Mouse (Mus musculus) limb, embryonic 12.5 days (tissue): ENCODE results near the gene Dhx40. TPM values are rescaled to one million over a fixed set of nuclear protein-coding genes. Genes with fewer than 3 reads are reported as not detected.
"Not testable (repeated sequence)": the region's sequence is repeated elsewhere in the genome, so short reads cannot be mapped to it uniquely, and the experiment has no call there.

Experiments used
- ATAC-seq: fragments of 200-750 bp; cut with Nextera tagmentation; 2 replicates; pipeline ENCODE4 v1.8.0; 2017; ENCODE audit warnings: low read depth, moderate TSS enrichment; ENCODE audit not compliant: insufficient number of reproducible peaks, insufficient read depth, low FRiP score, low TSS enrichment
- H3K27ac ChIP-seq: fragments of 300-500 bp; sonication (generic); 2 replicates; pipeline ENCODE4 v1.5.1; 2016; ENCODE audit warnings: mild to moderate bottlenecking, moderate library complexity
- H3K27me3 ChIP-seq: fragments of 300-500 bp; sonication (generic); 2 replicates; pipeline ENCODE4 v1.6.1; 2016; ENCODE audit warnings: mild to moderate bottlenecking, moderate library complexity
- H3K36me3 ChIP-seq: fragments of 300-500 bp; sonication (generic); 2 replicates; pipeline ENCODE4 v1.6.1; 2016; ENCODE audit warnings: mild to moderate bottlenecking, moderate library complexity
- H3K4me1 ChIP-seq: fragments of 300-500 bp; sonication (generic); replicated peaks from 2 replicates; pipeline ENCODE4 v1.6.1; 2016
- H3K4me2 ChIP-seq: fragments of 300-500 bp; sonication (generic); 2 replicates; pipeline ENCODE4 v1.6.1; 2016; ENCODE audit warnings: mild to moderate bottlenecking, moderate library complexity
- H3K4me3 ChIP-seq: fragments of 300-500 bp; sonication (generic); replicated peaks from 2 replicates; pipeline ENCODE4 v1.5.1; 2016; ENCODE audit warnings: mild to moderate bottlenecking
- H3K9ac ChIP-seq: fragments of 300-500 bp; sonication (generic); replicated peaks from 2 replicates; pipeline ENCODE4 v1.6.1; 2016; ENCODE audit warnings: mild to moderate bottlenecking, moderate library complexity
- H3K9me3 ChIP-seq: fragments of 300-500 bp; sonication (generic); 2 replicates; pipeline ENCODE4 v1.6.1; 2016; ENCODE audit warnings: mild to moderate bottlenecking, moderate library complexity
- WGBS: fragments of 180-500 bp; shearing (Covaris S2); methylation state at CpG from one replicate; pipeline ENCODE4 v1.1.7; 2016; 5-methylcytosine and 5-hydroxymethylcytosine counted together
- polyA plus RNA-seq: library from polyadenylated mRNA; unstranded; fragments of >200 nt; fragmentation: Nextera tagmentation; extraction: Ambion mirVana; gene quantifications from 2 replicates; pipeline ENCODE4 v1.2.1, GENCODE M21; 2016

Dhx40 gene
- polyA plus RNA-seq, 1 experiment from 2014 or later: 36.4 TPM

- H3K4me1 ChIP-seq: peaks cover 11% of the 10 kb centered on the region; the same call in 1 of the 2 replicates
- H3K9me3 ChIP-seq: no peaks in the 10 kb centered on the region
- H3K4me3 ChIP-seq: no peak overlapping the region
- peaks cover 15% of the 10 kb centered on the region; the same call in 1 of the 2 replicates for H3K36me3 ChIP-seq
- H3K27ac ChIP-seq: no peak overlapping the region
- no peak overlapping the region for H3K9ac ChIP-seq
- no peak for ATAC-seq
- 93% methylated on average over 3 of the region's 3 CpGs for WGBS
- H3K27me3 ChIP-seq: no peaks in the 10 kb centered on the region
- H3K4me2 ChIP-seq: no peak overlapping the region
These were observed 57.6 kb downstream of the Dhx40 start for GRCm38 (mm10) chr11:86749776-86750423.

GRCm38 (mm10) chr11:86745634-86746404 lies 61.7 kb downstream of the Dhx40 start:
- H3K4me3 ChIP-seq: no peak overlapping the region
- H3K36me3 ChIP-seq: 0 out of 2 replicates have a peak, but pooled peaks cover under 1% of the 10 kb centered on the region
- H3K4me1 ChIP-seq: peaks cover 12% of the 10 kb centered on the region; the same call in 1 of the 2 replicates
- H3K27me3 ChIP-seq: no peaks in the 10 kb centered on the region
- H3K4me2 ChIP-seq: no peak overlapping the region
- no peaks in the 10 kb centered on the region for H3K9me3 ChIP-seq
- 77% methylated on average over 3 of the region's 3 CpGs for WGBS
- no peak for ATAC-seq
- no peak overlapping the region for H3K27ac ChIP-seq
- no peak overlapping the region for H3K9ac ChIP-seq

GRCm38 (mm10) chr11:86742605-86743004 lies 64.9 kb downstream of the Dhx40 start:
- Histone ChIP-seq H3K27me3 (no peaks in the 10 kb centered on the region), H3K27ac (no peak overlapping the region), H3K4me2 (no peak overlapping the region), H3K4me3 (no peak overlapping the region), H3K9ac (no peak overlapping the region), H3K4me1 (peaks cover 12% of the 10 kb centered on the region; the same call in 1 of the 2 replicates), H3K9me3 (no peaks in the 10 kb centered on the region), H3K36me3 (no peaks in the 10 kb centered on the region)
- ATAC-seq: no peak
- 93% methylated on average over 2 of the region's 2 CpGs for WGBS

- no peak for ATAC-seq
- no peaks in the 10 kb centered on the region for H3K27me3 ChIP-seq
- no peaks in the 10 kb centered on the region for H3K9me3 ChIP-seq
- H3K4me2 ChIP-seq: no peak overlapping the region
- no peak overlapping the region for H3K4me3 ChIP-seq
- no peak overlapping the region for H3K27ac ChIP-seq
- no peaks in the 10 kb centered on the region for H3K36me3 ChIP-seq
- peaks cover 12% of the 10 kb centered on the region; the same call in 1 of the 2 replicates for H3K4me1 ChIP-seq
- 96% methylated on average over 5 of the region's 5 CpGs for WGBS
- H3K9ac ChIP-seq: no peak overlapping the region
These were observed 66.0 kb downstream of the Dhx40 start for GRCm38 (mm10) chr11:86741505-86741904.

GRCm38 (mm10) chr11:86739470-86739869 lies 68.1 kb downstream of the Dhx40 start:
- H3K9me3 ChIP-seq: no peaks in the 10 kb centered on the region
- H3K4me2 ChIP-seq: no peak overlapping the region
- no peak for ATAC-seq
- WGBS: 91% methylated on average over 2 of the region's 2 CpGs
- no peak overlapping the region for H3K9ac ChIP-seq
- H3K4me1 ChIP-seq: 0 out of 2 replicates have a peak, but pooled peaks cover 3% of the 10 kb centered on the region
- H3K27ac ChIP-seq: no peak overlapping the region
- H3K27me3 ChIP-seq: no peaks in the 10 kb centered on the region
- no peak overlapping the region for H3K4me3 ChIP-seq
- H3K36me3 ChIP-seq: peaks cover 14% of the 10 kb centered on the region; the same call in 1 of the 2 replicates

DNA sequence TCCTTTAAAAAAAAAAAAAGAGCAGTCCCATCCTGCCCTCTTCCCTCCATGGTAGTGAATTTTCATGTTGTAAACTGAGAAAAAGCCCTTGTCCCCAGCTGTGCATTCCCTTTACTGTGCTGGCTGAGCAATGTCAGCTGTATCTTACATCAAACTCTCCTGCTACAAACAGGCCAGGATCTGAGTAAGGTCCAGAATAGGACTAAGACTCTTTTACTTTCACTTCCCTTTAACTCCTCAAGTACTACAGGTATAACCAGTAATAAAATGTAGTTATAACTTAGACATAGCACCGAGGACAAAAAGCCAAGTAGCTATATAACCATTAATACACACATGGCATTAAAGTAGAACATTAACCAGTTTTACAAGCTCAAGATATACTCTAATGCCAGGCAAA lies 68.6 kb downstream of the Dhx40 start:
- H3K4me2 ChIP-seq: no peak overlapping the region
- no peak for ATAC-seq
- no peak overlapping the region for H3K9ac ChIP-seq
- no peaks in the 10 kb centered on the region for H3K27me3 ChIP-seq
- H3K36me3 ChIP-seq: peaks cover 19% of the 10 kb centered on the region; the same call in 1 of the 2 replicates
- WGBS: 67% methylated on average over 1 of the region's 1 CpGs
- no peak overlapping the region for H3K4me3 ChIP-seq
- H3K4me1 ChIP-seq: 0 out of 2 replicates have a peak, but pooled peaks cover 1% of the 10 kb centered on the region
- H3K9me3 ChIP-seq: no peaks in the 10 kb centered on the region
- no peak overlapping the region for H3K27ac ChIP-seq

DNA sequence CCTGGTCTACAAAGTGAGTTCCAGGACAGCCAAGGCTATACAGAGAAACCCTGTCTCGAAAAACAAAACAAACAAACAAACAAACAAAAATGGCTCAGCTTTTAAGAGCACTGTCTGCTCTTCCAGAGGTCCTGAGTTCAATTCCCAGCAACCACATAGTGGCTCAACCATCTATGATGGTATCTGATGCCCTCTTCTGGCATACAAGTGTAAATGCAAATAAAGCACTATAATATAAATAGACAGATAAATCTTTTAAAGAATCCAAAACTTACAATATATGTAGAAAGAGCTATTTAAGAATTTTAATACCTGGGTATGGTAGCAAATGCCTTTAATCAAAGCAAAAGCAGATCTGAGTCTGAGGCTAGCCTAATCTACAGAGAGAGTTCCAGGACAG lies 69.2 kb downstream of the Dhx40 start:
- not testable (repeated sequence) for ATAC-seq, H3K27ac ChIP-seq, H3K9me3 ChIP-seq, H3K9ac ChIP-seq, H3K4me3 ChIP-seq, H3K27me3 ChIP-seq, H3K4me2 ChIP-seq, H3K4me1 ChIP-seq
- H3K36me3 ChIP-seq: peaks cover 21% of the 10 kb centered on the region; the same call in 1 of the 2 replicates
- WGBS: 92% methylated on average over 1 of the region's 1 CpGs

DNA sequence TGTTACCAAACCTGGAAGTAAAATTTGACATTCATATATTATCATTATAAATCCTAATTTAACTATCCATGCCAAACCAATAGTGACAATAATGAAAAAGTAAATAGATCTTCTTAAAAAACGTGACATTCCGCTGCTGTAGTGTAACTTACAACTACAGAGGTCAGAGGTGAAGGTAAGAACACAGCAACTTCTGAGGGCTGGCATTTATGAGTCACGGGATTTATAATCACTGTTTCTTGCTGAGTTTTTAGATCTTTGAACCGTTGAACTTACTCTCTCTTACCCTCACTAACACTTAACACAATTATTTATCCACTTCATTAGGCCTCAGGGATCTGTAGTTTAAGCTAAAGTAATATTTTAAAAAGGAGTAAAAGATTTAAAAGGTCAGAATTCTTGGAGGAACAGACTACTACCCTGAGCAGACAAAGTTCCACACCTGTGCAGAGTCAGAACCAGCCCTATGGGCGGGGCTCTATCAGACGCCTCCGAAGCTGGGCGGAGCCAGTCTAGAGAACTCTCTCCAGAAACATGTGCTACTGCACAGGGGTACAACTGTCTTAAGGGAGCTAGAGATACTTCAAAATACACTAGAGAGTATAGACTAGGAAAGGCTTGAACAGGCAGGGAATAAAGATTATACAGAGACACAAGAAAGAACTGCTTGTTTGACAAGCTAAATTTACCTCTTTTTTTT lies 70.1 kb downstream of the Dhx40 start:
- Histone ChIP-seq H3K36me3 (peaks cover 26% of the 10 kb centered on the region; the same call in 1 of the 2 replicates), H3K9ac (no peak overlapping the region), H3K4me1 (no peaks in the 10 kb centered on the region), H3K4me2 (no peak overlapping the region), H3K4me3 (no peak overlapping the region), H3K27ac (no peak overlapping the region), H3K9me3 (no peaks in the 10 kb centered on the region), H3K27me3 (no peaks in the 10 kb centered on the region)
- WGBS: 65% methylated on average over 8 of the region's 8 CpGs
- no peak for ATAC-seq

DNA sequence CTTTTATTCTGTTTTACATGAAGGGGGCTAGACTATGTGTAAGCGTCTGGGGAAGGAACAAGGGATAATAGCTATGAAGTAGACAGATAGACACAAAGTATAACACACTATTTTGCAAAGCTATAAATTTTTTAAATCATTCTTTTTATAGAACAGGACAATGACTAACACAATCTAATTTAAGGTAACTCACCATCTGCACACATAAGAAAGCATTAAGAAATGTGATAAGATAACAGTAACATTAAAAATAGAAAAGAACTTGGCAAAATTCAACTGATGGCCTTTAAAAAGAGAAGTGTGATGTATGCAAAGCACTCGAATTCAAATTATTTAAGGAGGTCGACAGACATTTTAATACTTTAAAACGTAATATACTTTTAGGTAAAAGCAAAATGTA lies 72.6 kb downstream of the Dhx40 start:
- H3K9me3 ChIP-seq: no peaks in the 10 kb centered on the region
- H3K27ac ChIP-seq: no peak overlapping the region
- no peak overlapping the region for H3K4me3 ChIP-seq
- WGBS: 92% methylated on average over 4 of the region's 4 CpGs
- H3K27me3 ChIP-seq: no peaks in the 10 kb centered on the region
- H3K4me2 ChIP-seq: no peak overlapping the region
- H3K9ac ChIP-seq: no peak overlapping the region
- H3K4me1 ChIP-seq: no peaks in the 10 kb centered on the region
- peaks cover 46% of the 10 kb centered on the region for H3K36me3 ChIP-seq
- ATAC-seq: no peak

DNA sequence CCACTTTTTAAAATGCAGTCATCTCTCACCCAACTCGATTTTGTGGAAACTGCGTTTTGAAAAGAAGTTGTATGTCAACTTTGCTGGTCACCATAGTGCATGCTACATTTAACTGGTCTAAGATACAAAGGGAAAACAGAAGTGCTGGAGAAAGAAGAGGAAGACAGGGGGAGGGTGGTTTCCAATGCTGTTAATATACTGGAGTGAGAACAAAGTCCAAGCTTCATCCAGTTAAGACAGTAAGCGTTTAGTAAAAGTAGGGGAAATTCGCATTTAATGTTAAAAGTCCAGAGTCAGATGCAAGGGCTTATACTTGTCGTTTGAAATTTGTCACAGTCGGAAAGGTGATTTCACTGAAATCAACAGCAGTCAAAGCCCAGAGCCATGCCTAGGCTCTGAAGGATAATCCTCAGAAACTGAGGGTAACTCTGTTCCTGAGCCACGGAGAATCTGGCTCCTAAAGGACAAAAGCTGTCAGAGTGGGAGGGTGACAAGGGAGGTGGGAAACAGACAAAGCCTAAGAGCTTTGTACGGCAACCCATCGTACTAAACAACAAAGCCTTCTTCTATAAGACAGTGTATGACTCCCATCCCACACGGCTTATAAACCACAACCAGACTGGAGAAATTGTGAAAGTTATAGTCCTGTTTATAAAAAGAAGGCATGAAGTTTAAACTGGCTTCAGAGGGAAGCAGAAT lies 73.2 kb downstream of the Dhx40 start:
- Histone ChIP-seq H3K27ac (no peak overlapping the region), H3K9ac (no peak overlapping the region), H3K27me3 (no peaks in the 10 kb centered on the region), H3K4me1 (no peaks in the 10 kb centered on the region), H3K4me3 (no peak overlapping the region), H3K36me3 (peaks cover 50% of the 10 kb centered on the region), H3K4me2 (no peak overlapping the region), H3K9me3 (no peaks in the 10 kb centered on the region)
- ATAC-seq: no peak
- WGBS: 85% methylated on average over 10 of the region's 10 CpGs

DNA sequence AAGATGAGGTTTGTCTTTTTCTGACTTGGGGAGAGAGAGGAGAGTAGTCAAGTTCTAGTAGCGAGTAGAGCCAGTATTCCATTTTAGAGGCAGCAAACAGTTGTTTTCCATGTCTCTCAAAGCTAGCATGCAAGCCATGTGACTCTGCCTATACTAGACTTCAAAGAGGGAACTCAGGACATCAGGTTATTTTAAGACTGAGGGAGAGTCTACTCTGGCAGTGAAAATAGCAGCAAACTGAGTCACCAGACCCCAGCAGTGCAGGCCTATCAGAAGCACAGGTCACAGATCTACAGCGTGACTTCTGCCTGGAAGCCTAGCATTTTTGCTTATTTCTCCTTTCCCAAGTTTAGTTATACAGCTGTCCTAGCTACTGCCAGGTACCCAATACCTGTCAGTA lies 76.1 kb downstream of the Dhx40 start:
- no peak overlapping the region for H3K9ac ChIP-seq
- no peaks in the 10 kb centered on the region for H3K27me3 ChIP-seq
- 87% methylated on average over 2 of the region's 2 CpGs for WGBS
- no peak overlapping the region for H3K4me3 ChIP-seq
- H3K9me3 ChIP-seq: no peaks in the 10 kb centered on the region
- peaks cover 70% of the 10 kb centered on the region for H3K36me3 ChIP-seq
- H3K4me2 ChIP-seq: no peak overlapping the region
- no peak overlapping the region for H3K27ac ChIP-seq
- no peak for ATAC-seq
- no peaks in the 10 kb centered on the region for H3K4me1 ChIP-seq
